Mouse (Mus musculus): ENCODE measurements around the gene Zfp420.
"Not testable (repeated sequence)": the region's sequence is repeated elsewhere in the genome, so short reads cannot be mapped to it uniquely, and the experiment has no call there.

The Zfp420 gene

DNA sequence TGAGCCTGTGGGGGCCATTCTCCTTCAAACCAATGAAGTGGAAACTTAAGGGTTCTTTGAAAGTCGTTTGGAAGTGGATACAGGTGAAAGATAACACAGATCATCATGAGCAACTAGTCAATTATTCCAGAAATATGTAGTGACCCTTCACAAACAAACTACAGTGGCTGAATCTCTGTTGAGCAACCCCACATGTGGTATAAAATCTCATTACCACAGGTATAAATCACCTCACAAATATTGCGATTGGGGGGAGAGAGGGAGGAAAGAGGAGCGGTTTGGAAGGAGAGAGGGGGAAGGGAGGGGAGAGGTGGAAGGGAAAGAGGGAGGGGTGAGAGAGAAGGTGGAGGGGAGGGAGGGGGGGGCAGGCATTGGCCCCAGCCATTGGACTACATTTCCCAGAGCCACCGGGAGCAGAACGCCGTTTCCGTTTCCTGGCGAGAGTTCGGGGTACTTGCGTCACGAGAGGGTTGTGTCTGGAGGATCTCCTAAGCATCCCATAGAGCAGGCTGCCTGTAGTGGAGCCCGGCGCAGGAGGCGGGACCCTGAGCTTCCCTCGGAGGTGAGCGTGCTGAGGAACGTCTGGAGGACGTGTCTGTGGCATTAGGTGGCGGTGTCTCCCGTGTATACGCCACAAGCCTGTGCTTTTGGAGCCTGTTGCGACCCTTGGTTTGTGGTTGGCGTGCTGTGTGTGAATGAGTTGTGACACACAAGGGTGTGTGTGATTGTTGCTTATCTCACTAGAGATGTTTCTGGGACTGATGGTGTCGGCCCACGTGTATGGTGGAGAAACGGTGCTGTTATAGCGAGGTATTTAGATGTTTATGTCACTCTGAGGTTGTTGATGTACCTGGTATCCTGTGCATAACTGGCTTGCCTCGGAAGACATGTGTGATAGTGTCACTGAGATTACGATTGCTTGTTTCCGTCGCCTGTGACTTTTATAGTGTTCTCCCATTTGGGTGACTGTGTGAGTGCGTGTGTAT, at the start of gene Zfp420:
Zfp420 (plus strand) TSS at position 448 of the 986 bp plus-strand sequence.
- peak; percentile 85 for DNase-seq (ENCODE audit: low spot score)

DNA sequence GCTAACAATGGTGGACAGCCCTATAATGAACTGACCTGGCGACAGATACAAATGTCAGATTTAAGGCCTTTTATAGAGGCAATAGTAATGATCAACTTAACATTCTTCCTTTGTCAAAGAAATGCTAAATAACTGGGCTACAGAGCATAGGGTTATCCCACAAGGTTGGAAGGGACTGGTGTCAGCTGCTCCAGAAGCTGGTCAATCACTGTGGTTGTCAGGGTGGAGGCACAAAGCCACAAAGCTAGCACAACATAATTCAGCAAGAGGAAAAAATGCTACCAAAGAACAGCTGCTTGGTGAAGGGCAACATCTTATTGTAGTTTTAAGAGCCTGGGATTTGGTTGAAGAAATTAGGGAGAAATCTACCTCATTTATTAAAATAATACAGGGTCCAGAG, 47.5 kb upstream of the Zfp420 start:
- no peak for DNase-seq (ENCODE audit: low spot score)

DNA sequence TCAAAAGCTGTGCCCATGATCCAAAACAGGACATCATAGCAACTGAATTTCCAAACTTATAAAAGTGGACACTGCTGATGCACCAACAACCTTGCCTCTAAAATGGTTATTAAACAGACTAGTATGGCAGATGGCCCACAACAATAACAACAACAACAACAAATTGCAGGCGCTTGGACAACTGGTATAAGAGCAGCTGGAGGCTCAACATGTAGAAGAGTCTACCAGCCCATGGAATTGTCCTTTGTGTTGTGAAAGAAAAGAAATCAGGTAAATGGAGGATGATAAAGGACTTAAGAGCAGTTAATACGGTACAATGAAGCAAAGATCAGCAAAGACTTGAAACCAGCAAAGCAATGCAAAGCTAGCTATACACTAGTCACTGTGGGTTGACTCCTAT, 45.4 kb upstream of the Zfp420 start:
- DNase-seq (ENCODE audit: low spot score), result no peak

DNA sequence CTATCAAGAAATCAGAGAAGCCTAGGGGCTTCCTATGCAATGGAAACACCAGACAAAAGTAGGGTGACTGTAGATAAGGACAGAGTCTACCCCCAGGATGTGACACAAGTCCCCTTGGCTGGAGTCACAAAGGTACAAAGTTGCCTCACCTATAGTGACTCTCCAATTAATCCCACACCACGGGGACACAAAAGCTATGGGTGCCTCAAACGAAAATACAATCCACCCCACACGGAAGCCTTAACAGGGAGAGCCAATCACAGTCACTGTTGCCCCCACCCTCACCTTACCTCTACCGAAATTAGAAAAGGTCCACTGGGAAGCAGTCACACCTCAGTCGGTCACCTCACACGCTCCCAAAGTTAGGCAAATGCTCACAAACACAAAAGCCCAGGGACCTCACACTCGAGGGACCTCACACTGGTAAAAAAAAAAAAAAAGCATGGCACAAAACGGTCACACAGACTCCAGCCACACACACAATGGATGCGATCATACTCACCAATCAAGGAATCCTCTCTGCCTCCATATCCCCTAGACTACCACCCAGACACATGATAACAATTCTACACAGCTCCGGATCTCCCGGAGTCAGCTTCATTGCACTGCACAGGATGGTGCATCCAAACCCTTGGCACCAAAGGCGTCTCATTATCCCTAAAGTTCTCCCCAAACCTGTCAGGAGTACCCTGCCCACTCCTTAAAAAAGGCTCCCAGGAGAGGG, 44.6 kb upstream of the Zfp420 start:
- DNase-seq (ENCODE audit: low spot score), result no peak

DNA sequence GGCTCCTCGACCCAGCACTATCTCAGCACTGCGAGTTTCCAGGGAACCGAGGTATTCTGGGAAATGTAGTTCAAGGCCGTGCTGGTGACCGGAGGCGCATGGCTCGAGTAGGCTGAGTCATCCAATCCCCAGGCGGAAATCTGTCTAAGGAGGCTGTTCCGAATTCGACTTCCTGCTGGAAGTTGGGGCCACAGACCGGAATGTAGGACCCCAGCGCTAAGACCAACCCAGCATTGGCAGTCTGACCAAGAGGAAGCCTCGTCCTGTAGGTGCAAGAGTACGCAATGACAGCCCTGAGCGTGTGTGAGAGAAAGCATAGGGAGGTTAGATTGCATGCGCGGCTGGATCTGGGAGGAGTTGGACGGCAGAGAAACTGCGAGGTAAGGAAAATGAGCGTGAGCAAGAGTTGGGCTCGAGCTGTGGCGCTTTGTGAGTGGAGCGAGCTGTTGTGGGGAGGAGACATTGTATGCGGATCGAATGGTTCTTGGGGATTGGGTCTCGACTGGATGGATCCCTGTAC, 43.8 kb upstream of the Zfp420 start, which contains the start of gene Zfp790:
Zfp790 (plus strand) TSS at position 205 of the 520 bp plus-strand sequence.
- peak; percentile 75 for DNase-seq (ENCODE audit: low spot score)

DNA sequence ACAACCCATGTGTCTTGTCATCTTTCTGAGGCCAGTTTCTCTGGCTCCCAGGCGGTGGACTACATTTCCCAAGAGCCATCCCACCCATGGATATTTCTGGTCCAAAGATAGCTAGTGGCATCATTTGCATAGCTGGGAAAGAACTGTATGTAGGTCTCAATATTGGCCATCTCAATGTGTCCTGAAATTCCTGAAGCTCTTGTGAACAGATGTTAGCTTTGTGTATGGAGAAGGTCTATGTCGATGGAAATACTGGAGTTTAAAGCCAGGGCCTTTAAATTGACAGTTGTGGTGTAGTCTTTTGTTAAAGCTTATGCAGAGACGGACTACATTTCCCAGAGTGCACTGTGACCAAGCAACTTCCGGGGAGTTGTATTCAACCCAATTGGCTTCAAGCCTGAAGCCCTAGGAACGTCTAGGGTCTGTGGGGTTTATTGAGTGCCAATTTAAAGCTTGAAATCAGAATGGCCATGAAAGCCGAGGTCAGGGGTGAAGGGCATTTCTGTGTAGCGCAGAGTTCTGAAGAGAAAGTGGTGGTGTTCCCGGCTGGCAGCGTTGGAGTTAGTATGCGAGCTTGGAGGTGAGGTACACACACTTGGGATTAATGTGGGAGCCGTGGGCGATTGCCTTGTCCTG, 41.0 kb upstream of the Zfp420 start:
- peak; percentile 64 for DNase-seq (ENCODE audit: low spot score)

DNA sequence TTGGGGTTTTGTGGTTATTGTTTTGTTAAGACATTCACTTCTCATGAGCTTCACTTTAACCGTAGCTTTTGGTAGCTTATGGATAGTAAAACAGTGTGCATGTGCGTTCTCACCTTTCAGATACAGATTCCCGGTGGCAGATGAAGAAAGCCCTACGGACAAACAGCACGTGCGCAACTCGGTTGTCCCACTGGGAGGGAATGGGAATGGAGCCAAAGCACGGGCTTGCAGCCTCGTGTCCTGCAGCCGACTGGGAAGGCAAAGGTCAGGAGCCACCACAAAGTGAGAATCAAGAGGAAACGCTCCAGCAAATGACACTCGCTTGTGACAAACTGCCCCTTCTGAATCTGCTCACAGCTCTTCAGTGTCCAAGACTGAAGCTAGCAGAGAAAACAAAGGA, 31.8 kb upstream of the Zfp420 start:
- DNase-seq (ENCODE audit: low spot score), result no peak

DNA sequence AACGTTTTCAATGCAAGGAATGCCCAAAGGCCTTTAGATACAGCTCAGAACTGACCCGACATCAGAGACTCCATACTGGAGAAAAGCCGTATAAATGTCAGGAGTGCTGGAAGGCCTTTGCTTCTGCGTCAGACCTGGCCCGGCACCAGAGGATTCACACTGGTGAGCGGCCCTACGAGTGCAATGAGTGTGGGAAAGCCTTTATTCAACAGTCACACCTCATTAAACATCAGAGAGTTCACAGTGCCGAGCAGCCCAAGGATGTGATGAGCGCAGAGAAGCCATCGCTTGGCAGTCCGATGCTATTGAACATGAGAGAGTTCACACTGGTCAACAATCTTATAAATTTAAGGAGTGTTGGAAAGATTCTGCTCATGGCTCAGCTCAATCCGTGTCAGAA, 30.0 kb upstream of the Zfp420 start:
- no peak for DNase-seq (ENCODE audit: low spot score)

DNA sequence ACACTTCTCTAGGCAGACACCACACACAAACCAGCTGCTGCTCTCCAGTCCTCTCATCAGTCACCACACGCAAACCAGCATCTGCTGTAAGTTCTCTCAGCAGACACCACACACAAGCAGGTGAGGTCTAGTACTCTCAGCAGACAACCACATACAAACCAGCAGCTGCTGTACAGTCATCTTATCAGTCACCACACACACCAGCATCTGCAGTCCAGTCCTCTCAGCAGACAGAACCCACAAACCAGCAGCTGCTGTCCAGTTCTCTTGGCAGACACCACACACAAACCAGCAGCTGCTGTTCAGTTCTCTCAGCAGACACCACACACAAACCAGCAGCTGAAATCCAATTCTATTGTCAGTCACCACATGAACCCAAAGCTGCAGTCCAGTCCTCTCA, 23.0 kb upstream of the Zfp420 start:
- no peak for DNase-seq (ENCODE audit: low spot score)

DNA sequence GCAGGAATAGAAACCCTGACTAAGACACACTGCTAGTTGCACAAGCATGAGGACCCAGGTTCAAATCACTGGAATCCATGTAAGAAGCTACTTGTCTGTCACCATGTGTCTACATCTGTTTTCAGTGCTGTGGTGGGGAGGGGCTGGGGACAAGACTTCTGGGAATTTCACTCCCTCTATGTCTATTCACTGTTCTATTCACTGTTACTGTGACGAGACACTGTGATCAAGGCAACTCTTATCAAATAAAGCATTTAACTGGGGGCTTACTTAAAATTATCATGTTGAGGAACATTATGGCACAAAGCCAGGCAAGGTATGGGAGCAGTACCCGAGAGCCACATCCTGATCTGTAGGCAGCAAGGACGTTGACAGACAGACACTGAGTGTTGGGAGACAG, 20.5 kb upstream of the Zfp420 start:
- DNase-seq (ENCODE audit: low spot score), result no peak

DNA sequence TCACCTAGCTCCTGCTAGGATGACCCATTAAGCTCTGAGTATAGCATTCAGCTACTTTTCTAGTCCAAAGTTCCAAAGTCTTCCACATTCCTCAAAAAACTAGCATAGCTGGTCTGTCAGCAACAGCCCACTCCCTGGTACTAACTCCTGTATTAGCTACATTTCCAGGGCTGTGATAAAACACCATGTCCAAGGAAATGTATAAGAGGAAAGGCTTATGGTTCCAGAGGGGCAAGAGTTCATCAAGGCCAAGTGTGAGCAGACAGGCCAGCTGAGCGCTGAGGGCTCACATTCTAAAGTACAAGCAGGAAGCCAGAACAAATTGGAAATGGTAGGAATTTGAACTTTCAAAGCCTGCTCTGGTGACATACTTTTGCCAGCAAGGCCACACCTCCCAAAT, 17.7 kb upstream of the Zfp420 start:
- DNase-seq (ENCODE audit: low spot score), result no peak

DNA sequence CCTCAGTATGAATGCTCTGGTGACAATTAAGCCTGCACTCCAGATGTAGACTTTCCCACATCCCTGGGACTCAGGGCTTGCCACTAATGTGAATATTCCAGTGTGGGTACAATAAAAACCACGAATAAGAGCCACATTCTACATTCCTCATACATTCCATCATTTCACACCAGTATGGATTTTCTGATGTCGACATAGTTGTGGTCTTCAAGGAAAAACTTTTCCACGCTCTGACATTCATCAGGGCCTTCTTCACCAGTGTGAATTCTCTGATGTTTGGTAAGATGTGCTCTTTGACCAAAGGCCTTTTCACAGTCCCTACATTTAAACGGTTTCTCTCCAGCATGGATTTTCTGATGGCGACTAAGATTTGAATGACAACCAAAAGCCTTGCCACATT, 15.2 kb upstream of the Zfp420 start:
- DNase-seq (ENCODE audit: low spot score), result no peak

DNA sequence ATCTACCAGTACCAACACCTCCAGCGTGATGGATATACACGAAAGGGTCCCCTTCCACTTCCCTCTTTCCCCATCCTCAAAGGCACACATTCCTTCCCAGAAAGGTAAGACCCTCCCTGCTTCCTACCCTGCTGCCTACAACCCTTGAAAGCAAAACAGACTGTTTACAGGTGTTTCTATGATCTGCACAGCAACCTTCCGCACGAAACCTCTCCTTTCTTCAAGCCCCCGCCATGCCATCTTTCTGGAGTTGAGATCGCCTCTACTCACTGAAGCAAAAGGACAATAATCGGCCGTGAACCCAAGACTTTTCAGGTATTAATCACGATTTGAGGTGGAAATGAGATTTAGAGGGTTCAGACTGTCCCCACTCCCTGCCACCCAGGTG, 7.0 kb upstream of the Zfp420 start:
- no peak for DNase-seq (ENCODE audit: low spot score)

DNA sequence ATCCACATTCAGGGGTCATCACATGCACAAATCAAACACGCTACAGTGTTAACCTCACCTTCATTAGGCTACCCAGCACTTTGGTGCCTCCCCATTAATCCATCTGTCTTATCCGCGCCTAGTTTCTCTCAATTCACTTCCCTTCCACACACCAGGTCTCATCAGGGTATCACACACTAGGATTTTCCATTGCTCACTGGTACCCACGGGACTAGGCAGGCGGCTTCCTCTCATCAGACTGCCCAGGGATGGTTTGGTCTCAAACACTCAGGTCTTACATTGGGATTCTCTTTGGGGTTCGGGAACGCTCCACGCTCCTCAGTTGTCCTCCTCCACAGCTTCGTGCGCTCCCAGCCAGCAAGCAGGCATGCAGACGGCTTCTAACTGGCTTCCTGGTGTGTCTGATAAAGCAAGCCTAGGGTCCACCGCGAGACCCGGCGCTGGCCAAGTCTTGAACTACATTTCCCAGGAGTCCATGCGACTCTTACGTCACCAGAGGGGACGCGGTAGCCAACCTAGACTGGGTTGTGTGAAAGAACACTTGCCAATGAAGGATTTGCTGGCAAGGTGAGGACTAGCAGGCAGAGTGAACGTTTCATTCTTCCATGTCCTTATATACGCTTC, 6.4 kb upstream of the Zfp420 start, which contains the start of gene Zfp940:
Zfp940 (minus strand) TSS at position 451 of the 624 bp plus-strand sequence.
- DNase-seq (ENCODE audit: low spot score), result peak; percentile 83

DNA sequence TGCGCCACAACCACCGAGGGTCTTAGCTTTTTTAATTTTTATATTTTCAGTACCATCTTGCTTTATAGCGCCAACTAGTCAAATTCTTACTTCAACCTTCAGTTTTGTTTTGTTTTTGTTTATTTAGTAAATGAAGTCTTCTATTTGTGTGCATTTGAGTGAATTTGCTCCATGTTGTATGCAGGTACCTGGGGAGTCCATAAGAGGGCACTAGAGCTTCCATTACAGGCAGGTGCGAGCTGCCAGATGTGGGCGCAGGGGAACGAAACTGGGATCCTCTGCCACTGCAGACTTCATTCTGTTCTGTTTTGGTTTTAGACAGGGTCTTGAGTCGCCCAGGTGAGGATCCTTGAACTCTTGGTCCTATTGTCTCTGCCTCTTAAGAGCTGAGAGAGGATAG, 1.9 kb downstream of the Zfp420 start:
- no peak for DNase-seq (ENCODE audit: low spot score)

DNA sequence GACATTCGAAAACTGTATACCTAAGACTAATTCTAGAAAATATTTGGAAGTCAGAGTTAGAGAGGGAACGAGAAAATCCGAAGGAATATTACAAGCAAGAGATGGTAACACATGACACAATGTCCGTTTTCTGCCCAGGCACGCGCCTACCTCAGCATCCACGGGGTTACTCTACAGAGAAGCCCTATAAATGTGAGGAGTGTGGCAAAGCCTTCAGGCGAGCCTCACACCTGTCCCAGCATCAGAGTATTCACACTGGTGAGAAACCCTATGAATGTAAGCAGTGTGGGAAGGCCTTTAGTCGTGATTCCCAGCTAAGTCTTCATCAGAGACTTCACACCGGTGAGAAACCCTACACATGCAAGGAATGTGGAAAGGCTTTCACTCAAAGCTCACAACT, 14.5 kb downstream of the Zfp420 start:
- DNase-seq (ENCODE audit: low spot score), result no peak

DNA sequence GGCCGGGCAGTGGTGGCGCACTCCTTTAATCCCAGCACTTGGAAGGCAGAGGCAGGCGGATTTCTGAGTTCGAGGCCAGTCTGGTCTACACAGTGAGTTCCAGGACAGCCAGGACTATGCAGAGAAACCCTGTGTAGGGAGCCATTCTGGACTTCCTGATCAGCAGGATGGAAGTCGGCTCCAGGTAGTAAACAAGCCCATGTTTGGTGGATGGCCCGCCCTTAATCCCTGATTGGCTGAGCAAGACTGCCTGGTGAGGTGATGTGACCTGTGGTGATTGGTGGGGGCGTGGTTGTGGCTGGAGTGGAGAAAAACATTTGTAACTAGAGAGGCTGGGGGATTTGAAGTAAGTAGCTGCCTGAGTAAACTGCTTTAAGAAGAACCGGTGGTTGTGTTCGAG, 17.8 kb downstream of the Zfp420 start:
- DNase-seq (ENCODE audit: low spot score), result not testable (repeated sequence)

DNA sequence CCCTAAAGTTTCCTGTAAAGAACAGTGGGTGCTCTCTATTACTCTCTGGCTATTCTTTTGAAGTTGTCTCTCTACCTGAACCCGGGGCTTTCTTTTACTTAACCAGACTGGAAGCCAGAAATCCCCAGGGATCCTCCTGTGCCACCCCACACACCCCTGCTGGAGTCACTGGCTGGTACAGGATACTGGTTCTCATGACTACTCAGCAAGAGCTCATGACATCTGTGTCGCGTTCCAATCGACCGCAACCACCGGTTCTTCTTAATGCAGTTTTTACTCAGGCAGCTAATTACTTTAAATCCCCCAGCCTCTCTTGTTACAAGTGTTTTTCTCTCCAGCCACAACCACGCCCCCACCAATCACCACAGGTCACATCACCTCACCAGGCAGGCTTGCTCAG, 20.3 kb downstream of the Zfp420 start:
- DNase-seq (ENCODE audit: low spot score), result no peak

DNA sequence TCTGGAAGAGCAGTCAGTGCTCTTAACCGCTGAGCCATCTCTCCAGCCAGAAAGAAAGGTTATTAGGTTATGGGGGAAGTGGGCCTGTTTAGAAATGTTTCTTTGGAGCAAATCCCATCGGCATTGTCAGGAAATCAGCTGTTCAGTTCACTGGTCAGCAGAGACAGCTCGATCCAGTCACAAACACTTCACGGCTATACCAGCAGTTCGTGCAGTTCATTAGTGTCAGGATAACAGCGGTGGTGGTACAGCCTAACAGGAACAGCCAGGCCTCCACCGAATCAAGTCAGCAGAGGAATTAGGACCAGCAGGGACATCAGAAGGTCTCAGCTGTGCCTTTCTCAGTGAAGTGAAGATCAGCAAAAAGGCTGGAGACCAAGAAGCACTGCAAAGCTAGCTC, 21.1 kb downstream of the Zfp420 start:
- DNase-seq (ENCODE audit: low spot score), result no peak

DNA sequence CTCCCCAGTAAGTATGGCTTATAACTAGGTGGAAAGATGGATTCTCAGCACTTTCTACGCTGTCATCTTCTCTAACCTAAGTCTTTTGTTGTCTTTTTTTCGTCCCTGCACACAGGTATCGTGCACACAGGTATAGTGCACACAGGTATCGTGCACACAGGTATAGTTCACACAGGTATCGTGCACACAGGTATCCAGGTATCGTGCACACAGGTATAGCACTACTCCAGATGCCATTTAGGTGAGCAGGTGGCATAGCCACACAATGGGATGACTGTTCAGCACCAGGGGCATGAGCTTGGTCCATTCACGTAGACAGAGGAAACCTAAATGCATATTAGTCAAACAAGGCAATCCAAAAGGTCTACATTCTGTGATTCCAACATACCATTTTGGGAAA, 30.7 kb downstream of the Zfp420 start:
- no peak for DNase-seq (ENCODE audit: low spot score)

DNA sequence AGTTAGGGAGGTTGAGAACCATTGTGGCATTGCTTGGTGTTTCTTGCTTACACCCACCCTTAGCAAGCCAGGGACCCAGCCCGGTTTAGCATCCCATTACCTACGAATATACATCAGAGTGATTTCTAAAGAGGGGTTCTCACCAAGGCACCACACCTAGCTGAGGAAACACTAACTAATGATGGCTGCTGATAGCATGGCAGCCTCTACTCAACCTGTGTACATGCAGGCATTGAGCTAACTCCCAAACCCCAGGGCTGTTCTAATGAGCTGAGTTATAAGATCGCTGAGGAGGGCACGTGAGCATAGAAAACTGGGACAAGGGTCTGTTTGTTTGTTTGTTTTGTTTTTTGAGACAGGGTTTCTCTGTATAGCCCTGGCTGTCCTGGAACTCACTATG, 33.0 kb downstream of the Zfp420 start:
- no peak for DNase-seq (ENCODE audit: low spot score)

DNA sequence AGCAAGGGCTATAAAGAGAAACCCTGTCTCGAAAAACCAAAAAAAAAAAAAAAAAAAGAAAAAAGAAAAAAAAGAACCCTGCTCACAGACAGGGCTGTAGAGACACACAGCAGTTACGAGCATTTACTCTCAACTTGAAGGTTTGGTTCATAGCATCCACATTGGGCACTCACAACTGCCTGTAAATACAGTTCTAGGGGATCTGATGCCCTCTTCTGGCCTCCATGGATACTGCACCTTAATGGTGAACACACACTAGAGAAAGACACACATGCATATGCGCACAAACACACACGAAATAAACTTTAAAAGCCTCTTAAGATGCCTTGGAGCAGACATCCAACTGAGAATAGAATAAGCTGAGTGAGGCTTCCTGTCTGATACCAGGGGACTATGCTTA, 38.6 kb downstream of the Zfp420 start:
- no peak for DNase-seq (ENCODE audit: low spot score)
